Mouse (Mus musculus) inflammation-experienced regulatory T-cells, adult 6 months (primary cell): ENCODE results near the gene C530008M17Rik. TPM values are rescaled to one million over a fixed set of nuclear protein-coding genes. Genes with fewer than 3 reads are reported as not detected.
"Not testable (repeated sequence)": the region's sequence is repeated elsewhere in the genome, so short reads cannot be mapped to it uniquely, and the experiment has no call there.

ENCODE experiments used
- ATAC-seq: one replicate; pipeline ENCODE4 v1.8.0; 2017
- polyA plus RNA-seq, 3 experiments: library from polyadenylated mRNA; unstranded; fragments of 100-300 nt; shearing (Covaris generic); gene quantifications; one replicate each; pipeline ENCODE4 v1.2.1; 2017

The C530008M17Rik gene
- polyA plus RNA-seq, 3 experiments from 2014 or later: 0.34 to 1.8 (median 0.58) TPM

DNA sequence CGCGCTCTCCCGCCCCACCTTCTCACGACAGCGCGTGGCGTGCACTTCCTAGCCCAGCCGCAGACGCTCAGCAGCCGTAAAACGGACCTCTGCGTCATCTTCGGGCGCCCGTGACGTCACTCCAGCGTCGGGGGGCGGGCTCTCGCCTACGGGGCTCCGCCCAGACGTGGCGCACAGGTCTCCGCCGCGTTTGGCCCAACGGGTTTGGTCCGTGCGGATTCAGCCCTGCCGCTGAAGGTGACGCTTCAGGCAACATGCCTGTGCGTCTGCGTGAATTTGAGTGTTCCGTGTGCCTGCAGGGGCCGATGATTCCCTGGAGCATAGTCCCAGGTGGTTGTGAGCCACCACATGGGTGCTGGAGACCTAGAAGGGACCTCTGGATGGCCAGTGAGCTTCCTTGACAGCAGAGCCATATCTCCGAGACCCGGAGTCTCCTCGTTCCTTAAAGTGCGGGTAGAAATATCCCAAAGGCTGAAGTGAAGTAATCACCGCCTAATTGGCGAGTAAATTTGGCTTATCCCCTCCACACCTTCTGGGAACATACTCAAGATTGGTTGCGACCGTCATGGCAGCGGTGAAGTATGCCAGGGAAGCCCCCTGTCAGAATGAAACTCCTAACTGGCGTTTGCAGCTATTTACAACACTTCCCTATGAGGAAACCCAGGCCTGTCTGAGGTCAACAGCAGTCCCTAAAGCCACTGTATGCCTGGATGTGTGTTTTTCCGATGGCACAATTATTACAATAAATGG is 249.3 kb downstream of the C530008M17Rik start, which contains the start of gene Aasdh:
Gene Aasdh (minus strand): TSS at position 110 of the 750 bp plus-strand sequence.
- ATAC-seq: peak; percentile 92

DNA sequence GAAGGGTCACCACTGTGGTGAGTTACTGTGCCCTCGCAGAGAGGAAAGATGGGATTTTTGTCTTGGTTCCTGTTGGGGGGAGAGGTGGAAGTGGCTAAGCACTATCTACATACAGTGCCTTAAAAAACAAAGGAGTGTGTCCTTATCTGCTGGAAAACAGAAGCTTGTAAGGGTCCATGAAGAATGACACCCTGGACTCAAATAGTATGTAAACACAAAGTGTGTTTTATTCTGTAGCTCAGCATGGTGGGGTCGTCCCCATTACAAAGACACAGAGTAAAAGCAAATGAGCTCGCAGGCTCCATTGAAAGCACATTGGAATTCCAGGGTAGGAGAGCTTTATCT is 249.8 kb downstream of the C530008M17Rik start:
- ATAC-seq: no peak

DNA sequence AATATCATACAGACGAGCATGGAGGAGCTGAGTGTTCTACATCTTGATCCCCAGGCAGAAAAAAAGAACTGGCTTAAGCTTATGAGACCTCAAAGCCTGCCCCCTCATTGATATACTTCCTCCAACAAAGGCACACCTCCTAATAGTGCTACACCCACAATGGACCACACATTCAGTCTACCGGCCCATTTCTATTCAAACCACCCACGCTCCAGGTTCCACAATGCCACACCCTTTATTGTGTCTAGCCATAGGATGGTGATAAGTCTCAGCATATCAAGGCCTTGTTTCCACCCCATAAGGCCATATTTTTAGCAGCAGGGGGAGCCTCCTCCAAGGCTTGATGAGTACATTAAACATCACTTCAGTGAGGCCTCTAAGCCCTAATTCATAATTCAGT is 254.5 kb downstream of the C530008M17Rik start:
- ATAC-seq: no peak

DNA sequence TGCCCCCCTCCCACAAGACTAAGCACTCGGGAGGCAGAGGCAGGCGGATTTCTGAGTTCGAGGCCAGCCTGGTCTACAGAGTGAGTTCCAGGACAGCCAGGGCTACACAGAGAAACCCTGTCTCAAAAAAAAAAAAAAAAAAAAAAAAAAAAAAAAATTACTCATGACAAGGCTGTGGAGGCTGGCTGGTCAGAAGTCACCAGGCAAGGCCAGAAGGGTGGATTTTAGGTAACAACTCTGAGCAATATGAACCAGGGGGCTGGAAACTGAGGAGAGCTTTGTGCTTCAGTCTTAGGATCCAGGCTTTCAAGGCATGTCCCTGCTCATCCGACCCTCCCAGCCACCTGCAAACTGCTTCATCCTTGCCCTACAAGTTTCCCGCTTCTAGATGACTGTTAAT is 256.2 kb downstream of the C530008M17Rik start:
- not testable (repeated sequence) for ATAC-seq

DNA sequence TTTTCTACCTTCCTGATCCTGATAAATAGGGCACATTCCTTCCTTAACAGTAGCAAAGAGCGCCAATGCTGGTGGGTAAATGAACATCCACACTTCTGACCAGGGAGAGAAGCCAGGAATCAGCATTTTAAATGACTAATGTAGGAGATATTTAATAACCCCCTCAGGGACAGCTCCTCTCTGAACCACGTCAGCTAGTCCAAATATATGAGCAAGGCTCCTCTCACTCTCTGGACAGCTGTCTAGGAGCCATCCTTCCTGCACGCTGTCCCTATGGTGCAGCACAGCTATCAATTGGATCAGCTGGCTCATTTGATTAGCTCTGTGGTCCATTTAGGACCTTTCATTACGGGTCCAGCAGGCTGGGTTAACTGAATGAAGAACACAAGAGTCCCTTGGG is 266.5 kb downstream of the C530008M17Rik start:
- no peak for ATAC-seq

Other genes with a start within 250 kb of the C530008M17Rik start
- gene Gm7271, start 172.5 kb upstream of the C530008M17Rik start, polyA plus RNA-seq: not detected
- 10 to 100 TPM; 38.6 to 77.1 (median 52.5) TPM for gene Exoc1, start 127.2 kb upstream of the C530008M17Rik start, polyA plus RNA-seq
- 1 to 10 TPM; 5.3 to 7.1 (median 6.7) TPM for gene Cep135, start 67.8 kb upstream of the C530008M17Rik start, polyA plus RNA-seq
- 10 to 100 TPM; 12.1 to 19.8 (median 13.9) TPM for gene Aasdh, start 249.0 kb downstream of the C530008M17Rik start, polyA plus RNA-seq